Mouse (Mus musculus) thymus, postnatal 0 days (tissue): ENCODE results near the gene Cand1. TPM values are rescaled to one million over a fixed set of nuclear protein-coding genes. Genes with fewer than 3 reads are reported as not detected.

Experiments used
- polyA plus RNA-seq: library from polyadenylated mRNA; unstranded; fragments of >200 nt; fragmentation: Nextera tagmentation; extraction: Ambion mirVana; gene quantifications from 2 replicates; pipeline ENCODE4 v1.2.1, GENCODE M21; 2015

The Cand1 gene
- polyA plus RNA-seq, 1 experiment from 2014 or later: 35.7 TPM

Other genes with a start within 250 kb of the Cand1 start
- 0.49 and 0.92 TPM in 2 replicates for gene Grip1, start 213.8 kb upstream of the Cand1 start, polyA plus RNA-seq